ENCODE assay signal across 26 mouse cellular contexts in genomic region chr17:43551122-43551630, GRCm38 (mm10). TPM values are rescaled to one million over a fixed set of nuclear protein-coding genes. Genes with fewer than 3 reads are reported as not detected.
DNase-seq lines count a peak whose midpoint lies in the region; ATAC-seq and TF ChIP-seq lines count a peak whose summit lies in the region.
"Had no signal": no experiment of that assay in that cellular context is flagged by ENCODE, and none has a peak within 500 bp of the region (broad histone marks: within the 10 kb centered on the region; RNA-seq: fewer than 3 reads in every experiment).

No protein-coding gene starts in this region.

- no peak overlapping the region for H3K4me3 ChIP-seq in forebrain, embryonic 10.5 days
- no peak overlapping the region for H3K4me3 ChIP-seq in forebrain, embryonic 15.5 days
- H3K4me3 ChIP-seq in midbrain, postnatal 0 days (ENCODE audit: low read depth, low read length): no peak overlapping the region
- no peak overlapping the region for H3K4me3 ChIP-seq in midbrain, embryonic 15.5 days
- H3K4me3 ChIP-seq in embryonic fibroblast, embryonic 13.5 days (ENCODE audit: insufficient read depth, low read length): no peak overlapping the region
- H3K4me3 ChIP-seq: hindbrain, embryonic 12.5 days; intestine, embryonic 15.5 days; kidney, embryonic 15.5 days; limb, embryonic 13.5 days; neural tube, embryonic 12.5 days had no signal

- peak; percentile 21 for DNase-seq in forebrain, embryonic 10.5 days (ENCODE audit: extremely low spot score, low spot score)
- peak; percentile 8 for DNase-seq in midbrain, postnatal 0 days (ENCODE audit: low spot score)
- no peak for DNase-seq in left cerebral cortex, postnatal 14 days (ENCODE audit: low spot score in 2 of 2)
- DNase-seq in heart, adult 18-20 months: no peak
- DNase-seq: adrenal gland, postnatal 10 days; cerebellum, adult 9-11 months; gastrocnemius, postnatal 36 days; kidney, postnatal 4 days had no signal

- H3K4me1 ChIP-seq in forebrain, embryonic 10.5 days: peaks cover 16% of the 10 kb centered on the region
- no peaks in the 10 kb centered on the region for H3K4me1 ChIP-seq in forebrain, embryonic 15.5 days
- no peaks in the 10 kb centered on the region for H3K4me1 ChIP-seq in midbrain, postnatal 0 days (ENCODE audit: insufficient read depth, low read length)
- no peaks in the 10 kb centered on the region for H3K4me1 ChIP-seq in midbrain, embryonic 15.5 days
- H3K4me1 ChIP-seq in embryonic fibroblast, embryonic 13.5 days (ENCODE audit: control insufficient read depth, insufficient read depth, low read length): peaks cover 19% of the 10 kb centered on the region
- H3K4me1 ChIP-seq: limb, embryonic 13.5 days; neural tube, embryonic 12.5 days had no signal

- H3K27me3 ChIP-seq in forebrain, embryonic 10.5 days (ENCODE audit: poor library complexity, severe bottlenecking): no peaks in the 10 kb centered on the region
- no peaks in the 10 kb centered on the region for H3K27me3 ChIP-seq in forebrain, embryonic 15.5 days
- H3K27me3 ChIP-seq in midbrain, postnatal 0 days (ENCODE audit: insufficient read depth, low read length): no peaks in the 10 kb centered on the region
- no peaks in the 10 kb centered on the region for H3K27me3 ChIP-seq in midbrain, embryonic 15.5 days (replicated peaks)
- H3K27me3 ChIP-seq: hindbrain, embryonic 12.5 days; intestine, embryonic 15.5 days; kidney, embryonic 15.5 days; limb, embryonic 13.5 days; neural tube, embryonic 12.5 days had no signal

- H3K36me3 ChIP-seq in forebrain, embryonic 10.5 days (replicated peaks): no peaks in the 10 kb centered on the region
- no peaks in the 10 kb centered on the region for H3K36me3 ChIP-seq in forebrain, embryonic 15.5 days
- no peaks in the 10 kb centered on the region for H3K36me3 ChIP-seq in midbrain, postnatal 0 days (ENCODE audit: insufficient read depth, low read length)
- no peaks in the 10 kb centered on the region for H3K36me3 ChIP-seq in midbrain, embryonic 15.5 days (replicated peaks)
- H3K36me3 ChIP-seq: hindbrain, embryonic 12.5 days; intestine, embryonic 15.5 days; kidney, embryonic 15.5 days; limb, embryonic 13.5 days; neural tube, embryonic 12.5 days had no signal

- H3K27ac ChIP-seq in forebrain, embryonic 10.5 days: peak overlapping the region; percentile 58
- H3K27ac ChIP-seq in forebrain, embryonic 15.5 days (replicated peaks): no peak overlapping the region
- no peak overlapping the region for H3K27ac ChIP-seq in midbrain, postnatal 0 days (ENCODE audit: low read depth, low read length)
- H3K27ac ChIP-seq in midbrain, embryonic 15.5 days: no peak overlapping the region
- peak overlapping the region; percentile 59 for H3K27ac ChIP-seq in embryonic fibroblast, embryonic 13.5 days (ENCODE audit: insufficient read depth, low read length)
- H3K27ac ChIP-seq: hindbrain, embryonic 12.5 days; intestine, embryonic 15.5 days; kidney, embryonic 15.5 days; limb, embryonic 13.5 days; liver, embryonic 14.5 days; neural tube, embryonic 12.5 days had no signal

- no peak overlapping the region for H3K4me2 ChIP-seq in forebrain, embryonic 15.5 days (replicated peaks)
- no peak overlapping the region for H3K4me2 ChIP-seq in midbrain, postnatal 0 days (ENCODE audit: low read depth, low read length, poor library complexity, severe bottlenecking)
- H3K4me2 ChIP-seq in midbrain, embryonic 15.5 days: no peak overlapping the region
- H3K4me2 ChIP-seq: hindbrain, embryonic 12.5 days; intestine, embryonic 15.5 days; kidney, embryonic 15.5 days; limb, embryonic 13.5 days; neural tube, embryonic 12.5 days had no signal

- TF ChIP-seq POLR2A in embryonic fibroblast, embryonic 13.5 days (IDR thresholded peaks at IDR 0.05; ENCODE audit: low read depth, low read length): no peak

- H3K9me3 ChIP-seq in forebrain, embryonic 10.5 days: no peaks in the 10 kb centered on the region
- no peaks in the 10 kb centered on the region for H3K9me3 ChIP-seq in forebrain, embryonic 15.5 days
- no peaks in the 10 kb centered on the region for H3K9me3 ChIP-seq in midbrain, postnatal 0 days (ENCODE audit: low read length)
- no peaks in the 10 kb centered on the region for H3K9me3 ChIP-seq in midbrain, embryonic 15.5 days
- H3K9me3 ChIP-seq: hindbrain, embryonic 12.5 days; intestine, embryonic 15.5 days; kidney, embryonic 15.5 days; limb, embryonic 13.5 days; neural tube, embryonic 12.5 days had no signal

- WGBS in forebrain, embryonic 10.5 days: 44% methylated on average over 3 of the region's 3 CpGs
- WGBS in forebrain, embryonic 15.5 days: 47% methylated on average over 3 of the region's 3 CpGs
- 27% methylated on average over 3 of the region's 3 CpGs for WGBS in midbrain, postnatal 0 days
- 20% methylated on average over 3 of the region's 3 CpGs for WGBS in midbrain, embryonic 15.5 days

- no peak overlapping the region for H3K9ac ChIP-seq in forebrain, embryonic 15.5 days (replicated peaks)
- no peak overlapping the region for H3K9ac ChIP-seq in midbrain, postnatal 0 days (replicated peaks; ENCODE audit: low read length, poor library complexity, severe bottlenecking)
- H3K9ac ChIP-seq in midbrain, embryonic 15.5 days: no peak overlapping the region
- H3K9ac ChIP-seq: hindbrain, embryonic 12.5 days; intestine, embryonic 15.5 days; kidney, embryonic 15.5 days; limb, embryonic 13.5 days; liver, embryonic 14.5 days; neural tube, embryonic 12.5 days had no signal

- no peak for ATAC-seq in forebrain, embryonic 15.5 days (replicated peaks)
- ATAC-seq in midbrain, postnatal 0 days (ENCODE audit: low FRiP score): no peak
- no peak for ATAC-seq in midbrain, embryonic 15.5 days (replicated peaks)
- ATAC-seq in erythroblast, adult 5-6 weeks (replicated peaks; ENCODE audit: low FRiP score, poor library complexity, severe bottlenecking): no peak
- ATAC-seq: activated CD4-positive, CD25-positive, alpha-beta regulatory T cell, adult 4 months; CD4-positive, CD25-positive, alpha-beta regulatory T cell, adult 4 months; forebrain, embryonic 16.5 days; intestine, embryonic 15.5 days had no signal

- intact Hi-C loops in left cerebral cortex, postnatal 14 days (cut with DNase I): no loop called here

- no peak for TF ChIP-seq CTCF in midbrain, postnatal 0 days (IDR thresholded peaks at IDR 0.05)
- TF ChIP-seq CTCF in embryonic fibroblast, embryonic 13.5 days (IDR thresholded peaks at IDR 0.05; ENCODE audit: borderline replicate concordance, insufficient read depth, low read length): no peak

RNA-seq across cellular contexts. Expression of gene Ankrd66, which starts 7.7 kb away (rescaled TPM):
- 0.25 and 0.31 TPM in 2 replicates for polyA plus RNA-seq in forebrain, embryonic 10.5 days (2016; fragmentation: Nextera tagmentation; extraction: Ambion mirVana)
- polyA plus RNA-seq in forebrain, embryonic 15.5 days (2015; fragmentation: Nextera tagmentation; extraction: Ambion mirVana): 0.19 and 0.47 TPM in 2 replicates
- total RNA-seq in midbrain, postnatal 0 days (2014; rRNA removed): 1.1 TPM in 1 of 2 replicates, not detected in the other
- 0.88 and 0.93 TPM in 2 replicates for polyA plus RNA-seq in midbrain, postnatal 0 days (2015; fragmentation: Nextera tagmentation; extraction: Ambion mirVana)
- 0.43 and 0.50 TPM in 2 replicates for polyA plus RNA-seq in midbrain, embryonic 15.5 days (2015; fragmentation: Nextera tagmentation; extraction: Ambion mirVana)
- polyA plus RNA-seq in embryonic fibroblast, embryonic 13.5 days (2011; ENCODE audit: insufficient read length, low read depth, missing spikeins): 0.38 TPM in 1 of 2 replicates, not detected in the other
- total RNA-seq in erythroblast, adult 5-6 weeks (2015; ENCODE audit: low replicate concordance): not detected in 2 replicates
- total RNA-seq in erythroblast, adult 5-6 weeks (2017; ENCODE audit: low replicate concordance): 0.56 TPM in 1 of 2 replicates, not detected in the other
- not detected for total RNA-seq in left cerebral cortex, postnatal 14 days (2021)
- total RNA-seq in heart, adult 18-20 months (2021): under 1 TPM in 1 of 2 experiments, not detected in 1; 0.21 TPM
- total RNA-seq: adrenal gland, postnatal 10 days; ES-E14; gastrocnemius, postnatal 36 days had no signal
- polyA plus RNA-seq: activated CD4-positive, CD25-positive, alpha-beta regulatory T cell, adult 4 months; CD4-positive, CD25-positive, alpha-beta regulatory T cell, adult 4 months; heart, postnatal 0 days; neural tube, embryonic 12.5 days; stomach, embryonic 16.5 days had no signal

RNA-seq across cellular contexts. Expression of gene Pla2g7, which starts 16.7 kb away (rescaled TPM):
- polyA plus RNA-seq in forebrain, embryonic 10.5 days (2016; fragmentation: Nextera tagmentation; extraction: Ambion mirVana): 2.6 and 3.8 TPM in 2 replicates
- 8.0 and 9.0 TPM in 2 replicates for polyA plus RNA-seq in forebrain, embryonic 15.5 days (2015; fragmentation: Nextera tagmentation; extraction: Ambion mirVana)
- total RNA-seq in midbrain, postnatal 0 days (2014; rRNA removed): 49.7 and 49.8 TPM in 2 replicates
- 87.8 and 93.9 TPM in 2 replicates for polyA plus RNA-seq in midbrain, postnatal 0 days (2015; fragmentation: Nextera tagmentation; extraction: Ambion mirVana)
- 14.5 and 22.4 TPM in 2 replicates for polyA plus RNA-seq in midbrain, embryonic 15.5 days (2015; fragmentation: Nextera tagmentation; extraction: Ambion mirVana)
- polyA plus RNA-seq in embryonic fibroblast, embryonic 13.5 days (2011; ENCODE audit: insufficient read length, low read depth, missing spikeins): 38.7 and 58.4 TPM in 2 replicates
- 11.5 and 12.1 TPM in 2 replicates for total RNA-seq in erythroblast, adult 5-6 weeks (2015; ENCODE audit: low replicate concordance)
- total RNA-seq in erythroblast, adult 5-6 weeks (2017; ENCODE audit: low replicate concordance): 7.0 and 7.8 TPM in 2 replicates
- 10 to 100 TPM; 60.4 to 65.9 TPM for total RNA-seq in left cerebral cortex, postnatal 14 days (2021)
- total RNA-seq in heart, adult 18-20 months (2021): 1 to 10 TPM; 4.3 to 8.0 TPM

RNA-seq across cellular contexts. Expression of gene Mep1a, which starts 48.6 kb away (rescaled TPM):
- polyA plus RNA-seq in forebrain, embryonic 10.5 days (2016; fragmentation: Nextera tagmentation; extraction: Ambion mirVana): not detected in 2 replicates
- polyA plus RNA-seq in forebrain, embryonic 15.5 days (2015; fragmentation: Nextera tagmentation; extraction: Ambion mirVana): 0.11 TPM in 1 of 2 replicates, not detected in the other
- 0.19 TPM in 1 of 2 replicates, not detected in the other for total RNA-seq in midbrain, postnatal 0 days (2014; rRNA removed)
- polyA plus RNA-seq in midbrain, postnatal 0 days (2015; fragmentation: Nextera tagmentation; extraction: Ambion mirVana): 0.15 TPM in 1 of 2 replicates, not detected in the other
- 0.10 TPM in 1 of 2 replicates, not detected in the other for polyA plus RNA-seq in midbrain, embryonic 15.5 days (2015; fragmentation: Nextera tagmentation; extraction: Ambion mirVana)
- not detected in 2 replicates for polyA plus RNA-seq in embryonic fibroblast, embryonic 13.5 days (2011; ENCODE audit: insufficient read length, low read depth, missing spikeins)
- not detected in 2 replicates for total RNA-seq in erythroblast, adult 5-6 weeks (2015; ENCODE audit: low replicate concordance)
- not detected in 2 replicates for total RNA-seq in erythroblast, adult 5-6 weeks (2017; ENCODE audit: low replicate concordance)
- total RNA-seq in left cerebral cortex, postnatal 14 days (2021): not detected
- not detected for total RNA-seq in heart, adult 18-20 months (2021)
- total RNA-seq: ES-E14; gastrocnemius, postnatal 36 days; layer of hippocampus, postnatal 14 days had no signal
- polyA plus RNA-seq: activated CD4-positive, CD25-positive, alpha-beta regulatory T cell, adult 4 months; CD4-positive, CD25-positive, alpha-beta regulatory T cell, adult 4 months; forebrain, embryonic 16.5 days; heart, postnatal 0 days; hindbrain, embryonic 12.5 days; limb, embryonic 13.5 days; lung, embryonic 16.5 days; neural tube, embryonic 12.5 days had no signal

Comparison
In these comparisons a context has a peak if more than half of its experiments do, and no peak if none do; other contexts are left out.
1. H3K27ac ChIP-seq: peak in forebrain, embryonic 10.5 days (single experiment) and embryonic fibroblast, embryonic 13.5 days (single experiment); none in forebrain, embryonic 15.5 days (single experiment), midbrain, postnatal 0 days (single experiment) and midbrain, embryonic 15.5 days (single experiment).
2. DNase-seq: peak in forebrain, embryonic 10.5 days (single experiment) and midbrain, postnatal 0 days (single experiment); none in left cerebral cortex, postnatal 14 days (0 of 2) and heart, adult 18-20 months (0 of 2).